ENCODE assay signal across 8 mouse cellular contexts in genomic region chr11:78322860-78323259, GRCm38 (mm10). TPM values are rescaled to one million over a fixed set of nuclear protein-coding genes. Genes with fewer than 3 reads are reported as not detected.
A peak's percentile ranks its signal among the peaks of the same experiment; 100 is the strongest.
DNase-seq lines count a peak whose midpoint lies in the region; ATAC-seq and TF ChIP-seq lines count a peak whose summit lies in the region.

Gene Aldoc (plus strand): TSS chr11:78322968.

- no peaks in the 10 kb centered on the region for H3K9me3 ChIP-seq in CH12.LX (replicated peaks; ENCODE audit: low read length)
- no peaks in the 10 kb centered on the region for H3K9me3 ChIP-seq in heart, postnatal 0 days (replicated peaks; ENCODE audit: control insufficient read depth, low read length)
- H3K9me3 ChIP-seq in liver, postnatal 0 days (ENCODE audit: low read length) = no peaks in the 10 kb centered on the region
- H3K9me3 ChIP-seq in neural tube, embryonic 14.5 days (ENCODE audit: control insufficient read depth, low read length) = no peaks in the 10 kb centered on the region

- peak; percentile 99 for DNase-seq in CH12.LX (ENCODE audit: extremely low read depth)
- DNase-seq in c-Kit-negative CD71-positive TER-119-positive erythroid progenitor cells, embryonic 14.5 days (ENCODE audit: low read depth, low spot score) = peak; percentile 62
- DNase-seq in fat pad, adult 2 months (ENCODE audit: extremely low read depth, low read depth, low spot score) = peak; percentile 70
- DNase-seq in heart, postnatal 0 days (ENCODE audit: low spot score) = peak; percentile 86
- DNase-seq in kidney, postnatal 4 days = peak; percentile 83 to 92
- DNase-seq in liver, postnatal 0 days = peak; percentile 90
- peak; percentile 87 for DNase-seq in testis, postnatal 14 days (ENCODE audit: low spot score)

- peak within 1 kb of the TSS; percentile 28; the same call in 1 of the 2 replicates for H3K9ac ChIP-seq in CH12.LX (ENCODE audit: insufficient read depth, low read depth)
- no peak within 1 kb of the TSS for H3K9ac ChIP-seq in heart, postnatal 0 days (replicated peaks; ENCODE audit: low read depth, low read length)
- H3K9ac ChIP-seq in liver, postnatal 0 days (replicated peaks) = peak within 1 kb of the TSS; percentile 45
- H3K9ac ChIP-seq in neural tube, embryonic 14.5 days (replicated peaks; ENCODE audit: low read depth, low read length) = 0 out of 2 replicates have a peak within 1 kb of the TSS, but pooled peaks have one; percentile 25

- no peaks in the 10 kb centered on the region for H3K27me3 ChIP-seq in CH12.LX (replicated peaks)
- no peaks in the 10 kb centered on the region for H3K27me3 ChIP-seq in heart, postnatal 0 days (ENCODE audit: control insufficient read depth, insufficient read depth, low read length)
- H3K27me3 ChIP-seq in liver, postnatal 0 days (ENCODE audit: insufficient read depth, low read length) = no peaks in the 10 kb centered on the region
- no peaks in the 10 kb centered on the region for H3K27me3 ChIP-seq in neural tube, embryonic 14.5 days (ENCODE audit: control insufficient read depth, insufficient read depth, low read length)

- in situ Hi-C loops in CH12.LX (cut with MboI; ENCODE audit: low pct_ligation_motif_present, low pct_unique_long_range_greater_than_20kb, low sequenced_read_pairs) = no loop called here

- peak; percentile 72 for TF ChIP-seq POLR2A in CH12.LX (IDR thresholded peaks at IDR 0.05; ENCODE audit: low read depth, low read length)

- TF ChIP-seq CTCF in CH12.LX (conservative IDR thresholded peaks at IDR 0.05 in 1 of 2, IDR thresholded peaks at IDR 0.05 in 1 of 2; ENCODE audit: low read depth in 2 of 2, low read length in 2 of 2) = peak in 1 of 2 experiments; percentile 10; a peak in 1 of 4 replicates
- TF ChIP-seq CTCF in heart, postnatal 0 days (IDR thresholded peaks at IDR 0.05; ENCODE audit: low read depth) = no peak
- 0 out of 2 replicates have a peak, but pooled peaks have one; percentile 8 for TF ChIP-seq CTCF in liver, postnatal 0 days (IDR thresholded peaks at IDR 0.05; ENCODE audit: low read depth)

- H3K4me2 ChIP-seq in CH12.LX (ENCODE audit: insufficient read depth, low read depth, poor library complexity, severe bottlenecking) = peak within 1 kb of the TSS; percentile 58
- peak within 1 kb of the TSS; percentile 47 for H3K4me2 ChIP-seq in heart, postnatal 0 days (ENCODE audit: low read depth, low read length)
- peak within 1 kb of the TSS; percentile 55 for H3K4me2 ChIP-seq in liver, postnatal 0 days (ENCODE audit: low read depth, low read length)
- H3K4me2 ChIP-seq in neural tube, embryonic 14.5 days (ENCODE audit: low read depth, low read length) = peak within 1 kb of the TSS; percentile 35

- TF ChIP-seq RAD21 in CH12.LX (IDR thresholded peaks at IDR 0.05; ENCODE audit: low read depth, low read length) = no peak

- peaks cover 8 to 25% of the 10 kb centered on the region in 2 experiments for H3K4me1 ChIP-seq in CH12.LX (ENCODE audit: control insufficient read depth in 1 of 2, insufficient read depth in 2 of 2)
- peaks cover 19% of the 10 kb centered on the region for H3K4me1 ChIP-seq in heart, postnatal 0 days (ENCODE audit: control insufficient read depth, insufficient read depth)
- H3K4me1 ChIP-seq in liver, postnatal 0 days (ENCODE audit: insufficient read depth) = no peaks in the 10 kb centered on the region
- H3K4me1 ChIP-seq in neural tube, embryonic 14.5 days (ENCODE audit: control insufficient read depth, insufficient read depth, low read length) = peaks cover 8% of the 10 kb centered on the region; the same call in 1 of the 2 replicates

- no peaks in the 10 kb centered on the region for H3K79me2 ChIP-seq in CH12.LX (replicated peaks; ENCODE audit: control insufficient read depth, extremely low read depth, insufficient read depth, poor library complexity, severe bottlenecking)

- H3K4me3 ChIP-seq in CH12.LX (replicated peaks in 1 of 3; ENCODE audit: low read depth in 2 of 3, low read length in 2 of 3, poor library complexity in 1 of 3) = peak within 1 kb of the TSS; percentile 44 to 68 (median 48)
- peak within 1 kb of the TSS; percentile 22 for H3K4me3 ChIP-seq in heart, postnatal 0 days (ENCODE audit: low read depth, low read length)
- peak within 1 kb of the TSS; percentile 23 for H3K4me3 ChIP-seq in liver, postnatal 0 days (ENCODE audit: low read depth, low read length)
- H3K4me3 ChIP-seq in neural tube, embryonic 14.5 days (ENCODE audit: low read depth, low read length) = peak within 1 kb of the TSS; percentile 25

- peaks cover 38 to 80% of the 10 kb centered on the region in 2 experiments for H3K36me3 ChIP-seq in CH12.LX (replicated peaks in 1 of 2; ENCODE audit: control insufficient read depth in 1 of 2, insufficient read depth in 1 of 2, low read length in 1 of 2)
- H3K36me3 ChIP-seq in heart, postnatal 0 days (replicated peaks; ENCODE audit: control insufficient read depth, insufficient read depth, low read length) = peaks cover 34% of the 10 kb centered on the region
- peaks cover 45% of the 10 kb centered on the region for H3K36me3 ChIP-seq in liver, postnatal 0 days (replicated peaks; ENCODE audit: insufficient read depth, low read length)
- H3K36me3 ChIP-seq in neural tube, embryonic 14.5 days (ENCODE audit: control insufficient read depth, insufficient read depth, low read length) = no peaks in the 10 kb centered on the region

- dilution Hi-C loops in CH12.LX (cut with MboI; ENCODE audit: extremely low pct_ligation_motif_present, extremely low pct_unique_long_range_greater_than_20kb, low sequenced_read_pairs) = no loop called here

- WGBS in heart, postnatal 0 days = 7% methylated on average over 15 of the region's 15 CpGs
- WGBS in liver, postnatal 0 days (ENCODE audit: insufficient replicate concordance) = 3% methylated on average over 15 of the region's 15 CpGs
- WGBS in neural tube, embryonic 14.5 days = 4% methylated on average over 15 of the region's 15 CpGs

- no peak within 1 kb of the TSS for H3K27ac ChIP-seq in CH12.LX (ENCODE audit: insufficient read depth, low read depth)
- H3K27ac ChIP-seq in heart, postnatal 0 days (ENCODE audit: low read depth) = peak within 1 kb of the TSS; percentile 27; the same call in 1 of the 2 replicates
- peak within 1 kb of the TSS; percentile 73 for H3K27ac ChIP-seq in liver, postnatal 0 days (ENCODE audit: low read depth)
- H3K27ac ChIP-seq in neural tube, embryonic 14.5 days (ENCODE audit: low read depth, low read length) = peak within 1 kb of the TSS; percentile 72

- ATAC-seq in heart, postnatal 0 days (ENCODE audit: insufficient read depth, low read depth) = peak; percentile 97
- peak; percentile 99 for ATAC-seq in liver, postnatal 0 days
- ATAC-seq in neural tube, embryonic 14.5 days (ENCODE audit: low read depth) = peak; percentile 90

- no peak for TF ChIP-seq EP300 in CH12.LX (IDR thresholded peaks at IDR 0.05; ENCODE audit: low read length)
- TF ChIP-seq EP300 in heart, postnatal 0 days (IDR thresholded peaks at IDR 0.05; ENCODE audit: low read depth) = no peak
- TF ChIP-seq EP300 in liver, postnatal 0 days (IDR thresholded peaks at IDR 0.05; ENCODE audit: low read depth) = no peak

TF ChIP-seq in CH12.LX, 34 proteins besides CTCF, POLR2A, EP300 and RAD21 (continues in another document):
- TF ChIP-seq TCF12 (IDR thresholded peaks at IDR 0.05; ENCODE audit: low read depth, low read length) (peak; percentile 77), HCFC1 (IDR thresholded peaks at IDR 0.05; ENCODE audit: low read depth, low read length) (peak; percentile 22; the same call in 1 of the 2 replicates), CHD2 (IDR thresholded peaks at IDR 0.05; ENCODE audit: low read length) (no peak), ZKSCAN1 (IDR thresholded peaks at IDR 0.05; ENCODE audit: borderline replicate concordance, low read depth, low read length) (no peak), GABPA (IDR thresholded peaks at IDR 0.05; ENCODE audit: insufficient replicate concordance, low read depth, low read length) (no peak), MYC (IDR thresholded peaks at IDR 0.05; ENCODE audit: low read depth, low read length) (peak; percentile 46; the same call in 1 of the 2 replicates), MAZ (IDR thresholded peaks at IDR 0.05; ENCODE audit: low read depth, low read length) (0 out of 2 replicates have a peak, but pooled peaks have one; percentile 47), SIN3A (IDR thresholded peaks at IDR 0.05; ENCODE audit: low read length) (no peak), SMC3 (IDR thresholded peaks at IDR 0.05; ENCODE audit: low read depth, low read length) (no peak), POLR2AphosphoS2 (IDR thresholded peaks at IDR 0.05; ENCODE audit: low read depth, low read length) (peak; percentile 83), TBP (conservative IDR thresholded peaks at IDR 0.05; ENCODE audit: low read depth, low read length) (peak; percentile 83), ETS1 (conservative IDR thresholded peaks at IDR 0.05; ENCODE audit: low read depth, low read length) (no peak), NRF1 (IDR thresholded peaks at IDR 0.05; ENCODE audit: low read depth, low read length) (0 out of 2 replicates have a peak, but pooled peaks have one; percentile 6), JUN (IDR thresholded peaks at IDR 0.05; ENCODE audit: insufficient read depth, low read depth, low read length) (no peak), MEF2A (IDR thresholded peaks at IDR 0.05; ENCODE audit: borderline replicate concordance, low read depth, low read length) (no peak; the same call in 1 of the 2 replicates), CHD1 (IDR thresholded peaks at IDR 0.05; ENCODE audit: low read depth, low read length) (no peak), NELFE (IDR thresholded peaks at IDR 0.05; ENCODE audit: low read depth, low read length) (peak; percentile 46; the same call in 1 of the 2 replicates), MAX (IDR thresholded peaks at IDR 0.05; ENCODE audit: low read length) (0 out of 2 replicates have a peak, but pooled peaks have one; percentile 38), ZMIZ1 (IDR thresholded peaks at IDR 0.05; ENCODE audit: low read depth, low read length) (peak; percentile 66), MAFK (IDR thresholded peaks at IDR 0.05; ENCODE audit: insufficient replicate concordance, low read length) (no peak), UBTF (IDR thresholded peaks at IDR 0.05; ENCODE audit: low read depth, low read length) (no peak), RCOR1 (conservative IDR thresholded peaks at IDR 0.05; ENCODE audit: low read depth, low read length) (0 out of 2 replicates have a peak, but pooled peaks have one; percentile 60), USF2 (conservative IDR thresholded peaks at IDR 0.05; ENCODE audit: low read depth, low read length) (no peak)

RNA-seq across cellular contexts. Expression of gene Aldoc, which starts in this region (rescaled TPM):
- total RNA-seq in CH12.LX (2012; rRNA removed) (23.6 and 90.2 TPM in 2 replicates), CH12.LX (2014; rRNA removed) (96.5 and 119 TPM in 2 replicates)
- 20.4 and 25.0 TPM in 2 replicates for polyA plus RNA-seq in CH12.LX (2012; ENCODE audit: insufficient read length, low read depth)
- total RNA-seq in heart, postnatal 0 days (2014; rRNA removed; ENCODE audit: low replicate concordance) = 32.5 and 50.7 TPM in 2 replicates
- polyA plus RNA-seq in heart, postnatal 0 days (2015; fragmentation: Nextera tagmentation; extraction: Ambion mirVana) = 15.1 and 15.2 TPM in 2 replicates
- 12.1 and 15.4 TPM in 2 replicates for polyA plus RNA-seq in liver, postnatal 0 days (2015; fragmentation: Nextera tagmentation; extraction: Ambion mirVana)
- 245 and 350 TPM in 2 replicates for polyA plus RNA-seq in neural tube, embryonic 14.5 days (2014; fragmentation: Nextera tagmentation; extraction: Ambion mirVana)
